8 mouse cellular contexts compared by ENCODE assay signal in genomic region chr6:100833811-100834481, GRCm38 (mm10). TPM values are rescaled to one million over a fixed set of nuclear protein-coding genes. Genes with fewer than 3 reads are reported as not detected.
DNase-seq lines count a peak whose midpoint lies in the region; ATAC-seq lines count a peak whose summit lies in the region.

No protein-coding gene starts in this region.

- H3K27ac ChIP-seq in intestine, embryonic 14.5 days (ENCODE audit: low read depth): peak overlapping the region; percentile 80

- peak overlapping the region; percentile 61 for H3K4me2 ChIP-seq in intestine, embryonic 14.5 days (ENCODE audit: low read length)

- intact Hi-C loops in gastrocnemius, postnatal 14 days (cut with DNase I; ENCODE audit: low total_unique reads): no loop called here
- intact Hi-C loops in left cerebral cortex, postnatal 14 days (cut with DNase I): loop anchor here (5.0 to 10.0 kb wide), 2 partner anchors 129 to 157 kb away; partner anchors contain the start of gene Gxylt2

- peaks cover 14% of the 10 kb centered on the region; the same call in 1 of the 2 replicates for H3K4me1 ChIP-seq in intestine, embryonic 14.5 days (replicated peaks; ENCODE audit: control insufficient read depth, insufficient read depth, low read length)

- H3K27me3 ChIP-seq in intestine, embryonic 14.5 days (replicated peaks; ENCODE audit: control insufficient read depth, insufficient read depth, low read length): no peaks in the 10 kb centered on the region

- WGBS in intestine, embryonic 14.5 days: under 1% methylated on average over 51 of the region's 72 CpGs

- H3K9me3 ChIP-seq in intestine, embryonic 14.5 days (ENCODE audit: control insufficient read depth, low read length): no peaks in the 10 kb centered on the region

- ATAC-seq in intestine, embryonic 14.5 days (replicated peaks; ENCODE audit: low FRiP score, low TSS enrichment, low read depth): peak; percentile 87
- ATAC-seq in megakaryocyte-erythroid progenitor cell, adult 5-6 weeks (replicated peaks; ENCODE audit: low FRiP score, low TSS enrichment, poor library complexity, severe bottlenecking): peak; percentile 58

- H3K36me3 ChIP-seq in intestine, embryonic 14.5 days (ENCODE audit: control insufficient read depth, insufficient read depth, low read length): peaks cover 39% of the 10 kb centered on the region

- peak; percentile 52 to 58 for DNase-seq in adrenal gland, adult 18-20 months (ENCODE audit: low spot score in 2 of 2)
- peak; percentile 69 for DNase-seq in embryo, embryonic 10.5 days (ENCODE audit: low spot score)
- peak; percentile 42 for DNase-seq in gastrocnemius, postnatal 14 days
- peak; percentile 84 for DNase-seq in intestine, embryonic 14.5 days (ENCODE audit: low spot score)
- DNase-seq in left cerebral cortex, postnatal 14 days (ENCODE audit: low spot score in 2 of 2): peak; percentile 37 to 52
- DNase-seq in right cerebral cortex, postnatal 36 days (ENCODE audit: low spot score in 2 of 2): peak; percentile 30 to 56
- peak; percentile 59 for DNase-seq in yolk sac, embryonic 10.5 days (ENCODE audit: low spot score)

- peak overlapping the region; percentile 54 for H3K9ac ChIP-seq in intestine, embryonic 14.5 days (ENCODE audit: low read length)

- peak overlapping the region; percentile 57 for H3K4me3 ChIP-seq in intestine, embryonic 14.5 days (ENCODE audit: low read depth, low read length)

RNA-seq across cellular contexts. Expression of gene Ppp4r2, which starts 0.5 kb away (rescaled TPM):
- 10 to 100 TPM; 87.4 to 92.1 TPM for total RNA-seq in adrenal gland, adult 18-20 months (2021)
- 10 to 100 TPM; 49.5 to 52.7 TPM for total RNA-seq in gastrocnemius, postnatal 14 days (2021)
- polyA plus RNA-seq in intestine, embryonic 14.5 days (2014; fragmentation: Nextera tagmentation; extraction: Ambion mirVana): 27.7 and 29.5 TPM in 2 replicates
- 10 to 100 TPM; 65.1 to 70.8 TPM for total RNA-seq in left cerebral cortex, postnatal 14 days (2021)
- 64.5 and 77.5 TPM in 2 replicates for total RNA-seq in megakaryocyte-erythroid progenitor cell, adult 5-6 weeks (2014; fragmentation: Nextera tagmentation)
- 105 and 107 TPM in 2 replicates for total RNA-seq in megakaryocyte-erythroid progenitor cell, adult 5-6 weeks (2017)

Comparison
In these comparisons a context has a peak if more than half of its experiments do, and no peak if none do; other contexts are left out.
1. Peak in every context shown above with its lines: DNase-seq, ATAC-seq, H3K4me3 ChIP-seq and H3K27ac ChIP-seq.